Mouse (Mus musculus) bone marrow macrophage, adult 2 months (primary cell): ENCODE results near the gene Cfap70. TPM values are rescaled to one million over a fixed set of nuclear protein-coding genes. Genes with fewer than 3 reads are reported as not detected.

Experiments used
- H3K27ac ChIP-seq: 2 replicates; pipeline ENCODE4 v1.5.1; 2012; ENCODE audit warnings: low read depth, low read length; ENCODE audit not compliant: insufficient read depth
- H3K4me1 ChIP-seq: 2 replicates; pipeline ENCODE4 v1.6.1; 2012; ENCODE audit warnings: low read length; ENCODE audit not compliant: control insufficient read depth, insufficient read depth
- H3K4me3 ChIP-seq: 2 replicates; pipeline ENCODE4 v1.5.1; 2012; ENCODE audit warnings: mild to moderate bottlenecking, low read length, moderate library complexity; ENCODE audit not compliant: insufficient read depth
- CTCF ChIP-seq: IDR thresholded peaks from 2 replicates; pipeline ENCODE4 v1.5.1; 2012; ENCODE audit warnings: low read depth, mild to moderate bottlenecking, low read length, moderate library complexity
- POLR2A ChIP-seq: IDR thresholded peaks from 2 replicates; pipeline ENCODE4 v1.6.1; 2012; ENCODE audit warnings: mild to moderate bottlenecking, low read depth, low read length, borderline replicate concordance
- polyA plus RNA-seq: library from polyadenylated mRNA; stranded (reverse); fragments of >200 nt; gene quantifications from 2 replicates; pipeline ENCODE4 v1.2.4, GENCODE M21; 2012; ENCODE audit not compliant: missing spikeins, insufficient read depth, insufficient read length

The Cfap70 gene
- polyA plus RNA-seq, 1 experiment: not detected

DNA sequence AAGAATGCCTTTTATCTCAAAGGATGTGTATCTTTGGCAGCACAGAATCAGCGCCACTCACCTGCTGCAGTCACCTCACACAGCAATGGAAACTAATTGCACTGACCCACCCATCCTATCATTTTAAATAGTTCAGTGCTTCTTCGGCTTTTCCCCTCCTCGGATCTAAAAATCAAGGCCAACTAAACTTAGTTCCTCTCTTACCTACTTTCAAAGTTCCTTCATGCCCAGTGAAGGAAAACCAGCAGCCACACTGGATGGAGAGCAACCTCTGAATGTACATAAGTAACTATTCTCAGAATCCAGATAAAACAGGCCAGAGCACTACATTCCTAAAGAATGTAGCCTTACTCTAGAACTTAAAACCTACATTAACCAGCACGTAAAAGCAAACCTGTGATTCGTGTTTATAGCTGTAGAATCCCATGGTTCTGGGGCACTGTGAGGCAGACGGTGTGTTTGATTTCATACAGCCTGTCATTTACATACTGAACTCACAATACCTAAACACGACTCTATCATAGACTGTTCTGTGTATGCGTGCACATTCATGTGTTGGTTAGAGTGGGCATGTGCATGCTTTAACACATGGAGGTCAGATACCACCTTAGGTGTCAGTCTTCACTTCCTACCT, 62.5 kb downstream of the Cfap70 start:
- Histone ChIP-seq H3K4me3 (peak overlapping the region; percentile 76), H3K27ac (no peak overlapping the region), H3K4me1 (peaks cover 20% of the 10 kb centered on the region)
- TF ChIP-seq CTCF: no peak
- TF ChIP-seq POLR2A: no peak

DNA sequence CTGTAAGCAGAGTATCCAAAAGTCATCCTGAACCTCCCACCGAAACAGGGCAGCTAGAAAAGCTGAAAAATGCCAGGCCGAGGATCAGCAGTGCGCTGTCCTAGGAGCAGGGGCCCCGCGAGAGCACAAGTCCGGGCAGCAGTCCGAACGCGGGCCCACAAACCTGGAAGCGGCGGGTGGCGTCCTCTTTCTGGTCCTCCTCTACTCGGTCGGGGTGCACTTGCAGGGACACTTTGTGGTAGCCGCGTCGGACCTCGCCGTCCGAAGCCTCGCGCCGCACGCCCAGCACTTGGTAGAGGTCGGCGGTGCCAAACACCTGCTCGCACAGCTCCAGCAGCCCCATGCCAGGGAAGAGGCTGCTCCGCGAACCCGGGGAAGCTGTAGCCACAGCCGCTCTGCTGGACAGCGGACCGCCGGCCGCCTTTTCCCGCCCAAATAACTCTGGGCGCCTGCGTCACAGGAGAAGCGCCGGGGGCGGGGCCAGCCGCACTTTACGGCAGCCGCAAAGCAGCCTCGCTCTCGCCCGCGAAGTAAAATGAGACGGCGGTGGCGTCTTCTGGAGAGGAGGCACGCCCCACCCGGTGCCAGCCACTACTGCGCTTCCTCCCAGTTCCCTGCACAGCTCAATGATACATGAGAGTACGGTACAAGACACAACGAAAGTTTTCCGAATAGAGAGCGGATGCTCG, 63.4 kb downstream of the Cfap70 start, which contains the start of gene Dnajc9:
Gene Dnajc9 (minus strand): TSS at position 470 of the 689 bp plus-strand sequence.
- Histone ChIP-seq H3K4me1 (peaks cover 16% of the 10 kb centered on the region), H3K27ac (peak within 1 kb of the TSS; percentile 49), H3K4me3 (peak within 1 kb of the TSS; percentile 76)
- TF ChIP-seq POLR2A (no peak), CTCF (no peak)

DNA sequence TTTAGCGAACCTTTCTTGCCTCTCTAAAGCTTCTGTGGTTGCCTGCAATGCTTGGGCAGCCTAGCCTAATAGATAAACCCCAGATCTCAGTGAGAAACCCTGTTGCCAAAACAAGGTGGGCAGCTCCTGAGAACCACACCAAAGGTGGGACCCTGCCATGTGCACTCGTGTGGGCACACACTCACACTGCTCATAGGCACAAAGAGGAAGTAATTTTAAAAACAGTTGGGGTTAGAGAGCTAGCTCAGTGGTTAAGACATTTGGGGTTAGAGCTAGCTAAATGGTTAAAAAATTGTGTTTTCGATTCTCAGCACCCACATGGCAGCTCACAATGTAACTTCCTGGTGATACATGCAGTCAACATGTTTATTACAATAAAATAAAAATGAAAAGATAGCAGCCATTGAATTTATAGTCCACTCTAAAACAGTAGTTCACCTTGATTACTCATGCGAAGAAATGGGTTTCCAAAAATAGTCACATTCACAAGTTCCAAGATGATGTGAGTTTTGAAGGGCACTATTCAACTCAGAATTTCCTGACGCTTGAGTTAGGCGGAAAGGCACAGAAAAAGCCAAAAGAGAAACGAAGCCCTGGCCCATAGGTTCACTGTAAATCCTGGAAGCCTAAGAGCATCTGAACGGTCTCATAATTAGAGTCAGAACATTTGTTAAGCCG, 72.1 kb downstream of the Cfap70 start:
- Histone ChIP-seq H3K4me3 (no peak overlapping the region), H3K27ac (no peak overlapping the region), H3K4me1 (peaks cover 11% of the 10 kb centered on the region)
- TF ChIP-seq POLR2A (no peak), CTCF (no peak)

- Histone ChIP-seq H3K4me1 (peaks cover 11% of the 10 kb centered on the region), H3K27ac (no peak overlapping the region), H3K4me3 (no peak overlapping the region)
- TF ChIP-seq POLR2A: no peak
- no peak for TF ChIP-seq CTCF
These were observed 72.9 kb downstream of the Cfap70 start for GRCm38 (mm10) chr14:20379087-20379640.

GRCm38 (mm10) chr14:20378313-20379061, 73.5 kb downstream of the Cfap70 start:
- no peak for TF ChIP-seq POLR2A
- TF ChIP-seq CTCF: no peak
- Histone ChIP-seq H3K4me1 (peaks cover 11% of the 10 kb centered on the region), H3K27ac (no peak overlapping the region), H3K4me3 (no peak overlapping the region)

DNA sequence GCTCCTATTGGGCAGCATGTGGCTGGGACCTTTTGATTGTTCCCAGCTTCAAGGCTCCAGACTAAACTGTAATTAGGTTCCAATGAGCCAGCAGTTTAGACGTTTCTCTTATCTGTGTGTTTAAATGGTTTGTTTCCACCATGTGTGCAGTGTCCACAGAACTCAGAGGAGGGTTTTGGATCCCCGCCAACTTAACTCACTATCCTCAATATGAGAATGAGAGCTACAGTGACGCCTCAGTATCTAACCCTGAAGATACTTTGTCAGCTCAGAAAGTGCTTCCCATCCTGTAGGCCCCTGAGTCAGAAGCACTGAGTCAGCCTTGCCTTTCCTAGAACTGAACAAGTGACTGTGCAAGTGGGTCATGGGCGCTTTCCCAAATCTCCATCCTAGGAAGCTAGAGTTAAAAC, 74.9 kb downstream of the Cfap70 start:
- Histone ChIP-seq H3K4me3 (no peak overlapping the region), H3K27ac (no peak overlapping the region), H3K4me1 (peaks cover 14% of the 10 kb centered on the region)
- no peak for TF ChIP-seq CTCF
- no peak for TF ChIP-seq POLR2A

DNA sequence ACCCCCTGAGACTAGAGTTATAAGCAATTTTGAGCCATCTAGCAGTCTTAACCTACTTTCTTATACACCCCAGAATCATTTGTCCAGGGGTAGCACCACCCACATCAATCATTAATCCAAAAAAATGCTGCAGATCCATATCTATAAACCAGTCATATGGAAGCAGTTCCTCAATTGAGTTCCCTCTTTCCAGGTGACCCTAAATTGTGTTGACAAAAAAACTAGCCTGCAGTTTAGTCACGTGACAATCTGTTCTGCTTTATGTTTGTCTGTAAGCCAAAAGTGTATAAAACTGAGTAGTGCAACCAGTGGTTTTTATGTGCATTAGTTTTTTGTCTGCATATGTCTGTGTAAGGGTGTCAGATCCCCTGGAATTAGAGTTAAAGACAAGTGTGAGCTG, 80.2 kb downstream of the Cfap70 start:
- Histone ChIP-seq H3K4me3 (no peak overlapping the region), H3K4me1 (peaks cover 18% of the 10 kb centered on the region), H3K27ac (peak overlapping the region; percentile 41)
- TF ChIP-seq CTCF: no peak

DNA sequence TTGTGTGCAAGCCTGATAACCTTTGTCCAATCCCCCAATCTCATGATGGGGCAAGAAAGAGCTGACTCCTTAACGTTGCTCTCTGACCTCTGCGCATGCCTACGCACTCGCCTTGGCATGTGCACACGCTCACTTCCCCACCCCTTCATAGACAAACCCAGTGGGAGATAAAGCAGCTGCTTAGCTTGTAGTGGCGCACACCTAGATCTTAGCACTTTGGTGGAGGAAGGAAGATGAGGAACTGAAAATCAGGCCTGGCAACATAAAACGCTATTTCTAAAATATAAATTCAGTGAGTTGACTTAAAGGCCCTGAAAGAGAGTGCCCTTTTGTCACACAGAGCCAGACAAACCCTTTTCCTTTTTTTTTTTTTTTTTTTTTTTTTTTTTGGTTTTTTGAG, 81.2 kb downstream of the Cfap70 start:
- no peak overlapping the region for H3K4me3 ChIP-seq
- H3K4me1 ChIP-seq: peaks cover 18% of the 10 kb centered on the region
- 0 out of 2 replicates have a peak overlapping the region, but pooled peaks have one; percentile 0 for H3K27ac ChIP-seq
- TF ChIP-seq POLR2A: no peak
- TF ChIP-seq CTCF: no peak

DNA sequence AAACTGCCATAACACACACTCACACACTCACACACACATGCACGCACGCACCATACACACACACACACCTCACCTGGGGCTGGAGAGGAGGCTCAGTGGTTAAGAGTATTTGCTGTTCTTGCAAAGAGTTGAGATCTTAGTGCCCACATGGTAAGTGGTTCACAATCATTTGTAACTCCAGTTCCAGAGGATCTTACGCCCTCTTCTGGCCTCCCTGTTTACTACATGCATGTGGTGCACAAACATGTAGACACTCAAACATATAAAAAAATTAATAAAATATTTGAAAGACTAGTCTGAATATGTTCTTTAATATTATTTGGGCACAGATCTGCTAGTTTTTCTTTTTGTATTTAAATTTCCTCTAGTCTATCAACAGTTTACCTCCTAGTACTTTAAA, 83.8 kb downstream of the Cfap70 start:
- Histone ChIP-seq H3K4me1 (peaks cover 22% of the 10 kb centered on the region), H3K27ac (no peak overlapping the region), H3K4me3 (no peak overlapping the region)
- TF ChIP-seq POLR2A: no peak
- no peak for TF ChIP-seq CTCF
